Mouse (Mus musculus) ovary, postnatal 14 days (tissue): ENCODE data around the gene Crb3.

Source experiments
- DNase-seq: peaks from one replicate; pipeline ENCODE4 v3.0.0; 2022; ENCODE audit warnings: low spot score

The Crb3 gene

DNA sequence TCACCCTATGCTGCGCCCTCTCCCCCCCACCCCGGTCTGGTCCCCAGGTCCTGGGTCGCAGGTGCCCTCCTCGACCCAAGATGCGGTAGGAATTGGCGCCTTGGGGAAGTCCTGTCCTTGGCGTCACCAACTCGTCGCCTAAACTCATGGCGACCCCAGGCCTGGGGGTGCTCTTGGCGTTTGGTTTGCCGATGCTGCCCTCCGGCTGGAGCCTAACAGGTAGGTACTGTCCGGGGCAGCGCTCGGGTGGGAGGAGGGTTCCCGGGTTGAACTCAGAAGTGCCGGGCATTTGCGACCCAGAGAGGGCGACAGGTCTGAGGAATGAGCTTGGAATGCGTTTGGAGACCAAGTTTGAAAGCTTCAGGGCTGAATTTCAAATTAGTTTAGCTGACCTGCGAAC, 3.6 kb downstream of the Crb3 start:
- no peak for DNase-seq

DNA sequence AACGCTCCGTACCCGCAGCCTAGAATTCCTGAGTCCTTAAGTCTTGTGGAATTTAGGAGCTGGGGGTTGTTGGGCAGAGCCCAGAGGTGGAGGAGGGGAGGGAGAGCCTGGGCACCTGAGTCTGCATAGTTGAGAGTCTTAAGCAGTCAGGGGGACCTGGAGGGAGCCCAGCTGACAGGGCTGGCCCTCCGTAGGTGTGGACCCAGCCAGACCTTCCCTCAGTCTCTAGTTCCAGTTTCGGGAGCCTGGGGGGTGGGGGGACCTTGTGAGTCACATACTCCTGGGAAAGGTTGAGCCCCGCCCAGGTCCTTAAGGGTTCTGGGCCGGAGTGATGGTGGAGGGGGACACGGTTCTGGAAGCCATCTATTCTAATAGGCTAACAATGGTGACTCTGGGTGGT, 4.1 kb downstream of the Crb3 start:
- DNase-seq: no peak

DNA sequence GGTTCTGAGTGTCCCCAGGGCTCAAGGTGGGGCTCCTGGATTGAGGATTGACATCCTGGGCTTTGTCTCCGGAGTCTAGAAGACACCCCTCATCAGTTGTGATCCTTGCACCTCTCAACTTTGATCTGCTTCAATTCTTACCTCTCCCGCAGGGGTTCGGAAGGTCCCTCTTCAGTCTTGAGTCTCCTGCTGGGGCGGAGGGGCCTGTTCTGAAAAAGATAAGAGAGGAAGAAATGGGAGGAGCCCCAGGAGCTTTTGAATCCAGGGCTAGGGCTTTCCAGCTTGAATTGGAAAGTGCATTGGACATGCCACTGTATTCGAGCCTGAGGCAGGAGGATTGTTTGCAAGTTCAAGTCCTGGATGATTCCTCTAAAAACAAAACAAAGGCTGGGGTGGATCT, 8.0 kb downstream of the Crb3 start:
- no peak for DNase-seq

GRCm38 (mm10) chr17:57070272-57070671, 11.4 kb downstream of the Crb3 start:
- DNase-seq: no peak

DNA sequence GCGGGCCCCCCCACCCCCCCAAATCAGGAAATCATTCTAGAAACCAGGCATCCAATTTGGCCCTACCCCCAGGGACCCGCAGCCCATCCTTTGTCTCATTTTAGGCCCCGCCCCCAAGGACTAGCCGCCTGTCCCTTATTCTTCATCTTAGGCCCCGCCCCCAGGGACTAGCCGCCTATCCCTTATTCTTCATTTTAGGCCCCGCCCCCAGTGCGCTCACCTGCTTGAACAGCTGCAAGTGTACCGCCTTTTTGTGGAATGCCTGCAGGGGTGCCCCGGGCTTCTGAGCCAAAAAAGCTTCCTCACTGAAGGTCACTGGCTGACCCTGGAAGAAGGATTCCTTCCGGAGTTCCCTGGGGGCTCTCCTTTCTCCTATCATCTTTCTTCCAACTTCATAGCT, 11.8 kb downstream of the Crb3 start:
- DNase-seq: no peak

DNA sequence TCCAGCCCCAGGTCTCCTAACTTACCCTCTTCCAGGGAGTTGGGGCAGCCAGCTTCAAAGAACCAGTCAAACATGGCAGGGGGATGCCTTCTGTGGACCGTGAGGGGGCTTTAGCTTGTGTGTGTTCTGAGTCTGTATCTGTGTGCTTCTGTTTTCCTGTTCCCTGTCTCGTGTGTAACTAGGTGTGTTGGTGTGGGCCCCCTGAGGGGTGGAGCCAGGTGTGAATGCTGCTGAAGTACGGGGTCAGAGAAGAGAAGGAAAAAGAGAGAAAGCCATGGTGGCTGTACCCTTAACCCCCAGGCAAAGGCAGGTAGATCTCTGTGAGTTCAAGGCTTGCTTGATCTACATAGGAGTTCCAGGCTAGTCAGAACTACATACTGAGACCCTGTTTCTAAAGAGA, 18.0 kb downstream of the Crb3 start:
- no peak for DNase-seq

DNA sequence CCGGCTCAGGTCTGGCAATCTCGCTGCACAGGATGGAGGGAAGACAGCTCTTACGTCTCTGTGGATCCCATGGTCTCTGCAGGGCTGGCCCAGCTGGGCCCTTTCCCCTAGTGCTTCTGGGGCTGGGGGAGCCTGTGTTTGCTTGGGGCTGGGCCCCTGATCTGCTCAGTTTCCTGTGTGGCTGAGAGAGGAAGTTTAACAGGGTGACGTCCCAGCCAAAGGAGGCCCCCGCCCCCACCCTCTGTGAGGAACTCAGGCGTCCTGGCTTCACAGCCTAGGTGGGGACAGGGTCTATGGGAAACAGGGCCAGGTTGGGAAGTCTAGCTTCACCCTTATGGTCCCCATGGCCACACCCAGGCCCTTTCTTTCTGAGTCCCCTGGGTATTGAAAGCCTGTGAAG, 19.4 kb downstream of the Crb3 start, which contains the start of gene Dennd1c:
TSS of gene Dennd1c (minus strand) at position 179 of the 400 bp plus-strand sequence.
- no peak for DNase-seq

DNA sequence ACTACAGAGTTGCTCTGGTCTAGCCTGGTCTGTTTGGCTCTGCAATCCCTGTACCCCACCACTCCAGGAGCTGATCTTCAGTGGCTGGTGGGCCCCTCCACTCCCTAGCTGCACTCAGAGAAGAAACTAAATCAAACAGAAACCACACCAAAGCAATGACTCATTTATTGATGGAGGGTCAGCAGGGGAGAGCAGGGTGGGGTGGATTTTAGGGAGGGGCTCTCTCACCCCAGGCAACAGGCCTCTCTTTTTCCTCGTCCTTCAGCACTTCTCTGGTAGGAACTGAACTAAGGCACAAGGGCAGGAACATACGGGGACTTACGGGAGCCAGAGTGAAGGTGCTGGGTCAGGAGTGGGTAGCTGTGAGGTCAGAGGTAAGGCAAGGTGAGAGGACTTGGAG, 21.0 kb downstream of the Crb3 start:
- DNase-seq: no peak

GRCm38 (mm10) chr17:57081234-57081842, 22.4 kb downstream of the Crb3 start:
- DNase-seq: no peak

GRCm38 (mm10) chr17:57082481-57082880, 23.6 kb downstream of the Crb3 start:
- no peak for DNase-seq

GRCm38 (mm10) chr17:57085970-57086757, 27.3 kb downstream of the Crb3 start:
- no peak for DNase-seq

- DNase-seq: no peak
Measured at GRCm38 (mm10) chr17:57087049-57087832, 28.3 kb downstream of the Crb3 start, which contains the start of gene Tubb4a. Tubb4a (minus strand) TSS chr17:57087782.

GRCm38 (mm10) chr17:57094222-57094621, 35.3 kb downstream of the Crb3 start:
- DNase-seq: no peak

GRCm38 (mm10) chr17:57095855-57096622, 37.1 kb downstream of the Crb3 start:
- DNase-seq: peak; percentile 20

DNA sequence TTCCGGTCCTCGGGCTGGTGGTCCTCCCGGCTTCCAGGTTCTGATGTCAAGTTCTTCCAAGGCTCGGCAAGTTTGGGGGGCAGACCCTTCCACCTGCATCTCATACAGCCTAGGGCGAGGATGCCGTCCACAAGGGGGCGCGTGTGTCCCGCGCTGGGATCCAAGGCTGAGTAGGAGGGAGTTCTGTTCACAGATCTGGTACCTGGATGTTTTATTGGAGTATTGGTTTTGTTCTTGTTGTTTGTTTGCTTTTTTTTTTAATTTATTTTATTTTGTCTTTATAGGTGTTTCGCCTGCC, 37.7 kb downstream of the Crb3 start:
- peak; percentile 78 for DNase-seq

DNA sequence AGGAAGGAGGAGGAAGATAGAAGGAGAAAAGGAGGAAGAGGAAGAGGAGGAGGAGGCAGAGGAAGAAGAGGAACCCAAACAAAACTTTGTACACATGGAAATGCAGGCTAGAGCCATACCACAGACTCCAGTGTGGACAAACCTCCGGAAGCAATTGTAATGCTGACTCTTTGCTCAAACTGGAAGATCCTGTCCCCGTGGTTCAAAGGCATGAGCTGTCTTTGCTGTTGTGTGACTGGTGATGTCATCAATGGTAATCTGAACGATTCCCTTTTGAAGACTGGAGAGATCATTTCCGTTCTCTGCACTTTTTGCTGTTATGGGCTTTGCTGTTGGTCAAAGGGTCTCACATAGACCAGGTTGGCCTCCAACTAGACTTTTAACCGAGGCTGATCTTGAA, 39.4 kb downstream of the Crb3 start:
- no peak for DNase-seq

DNA sequence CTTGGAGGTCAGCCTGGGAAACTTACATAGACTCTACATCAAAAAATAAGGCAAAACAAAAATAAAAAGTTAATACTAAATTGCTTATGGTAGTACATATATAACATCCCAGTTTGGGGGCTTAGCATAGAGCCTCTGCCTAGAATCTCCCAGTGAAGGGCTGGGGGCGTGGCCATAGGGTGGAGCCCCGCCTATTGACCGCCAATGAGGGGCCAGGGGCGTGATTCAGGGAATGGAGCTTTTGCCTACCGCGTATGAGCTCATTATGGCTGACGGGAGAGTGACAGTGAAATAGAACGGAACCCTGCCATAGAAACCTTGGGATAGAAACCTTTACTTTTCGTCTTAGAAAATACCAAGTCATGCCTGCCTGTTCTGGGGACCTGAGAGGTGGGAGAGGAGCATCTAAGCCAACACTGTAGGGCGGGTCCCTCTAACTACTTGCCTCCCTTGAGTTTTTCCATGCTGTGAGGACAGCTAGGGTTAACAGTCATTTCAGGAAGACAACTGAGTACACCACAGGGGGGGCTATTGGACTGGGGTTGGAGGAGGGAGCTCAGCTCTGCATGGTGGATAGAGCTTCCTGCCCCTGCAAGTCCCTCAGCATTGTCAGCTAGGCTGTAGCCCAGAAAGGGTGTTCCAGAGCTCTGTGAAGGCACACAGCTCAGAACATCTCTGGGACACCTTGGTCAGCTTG, 40.9 kb downstream of the Crb3 start:
- DNase-seq: no peak

DNA sequence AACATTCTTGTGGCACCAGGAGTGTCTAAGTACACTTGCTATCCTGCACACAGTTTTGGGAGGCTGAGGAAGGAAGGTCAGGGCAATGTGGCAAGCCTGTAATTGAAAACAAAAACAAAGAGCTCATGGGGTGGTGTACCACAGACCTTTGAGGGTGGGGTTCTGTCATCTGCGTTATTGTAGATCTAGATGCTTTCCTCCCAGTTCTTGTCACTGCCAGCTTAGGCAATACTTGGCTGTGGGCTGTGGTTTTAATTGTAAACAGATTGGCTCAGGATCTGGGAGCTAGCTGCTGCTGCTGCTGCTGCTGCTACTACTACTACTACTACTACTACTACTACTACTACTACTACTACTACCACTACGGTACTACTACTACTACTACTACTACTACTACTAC, 43.4 kb downstream of the Crb3 start:
- DNase-seq: no peak

- DNase-seq: no peak
Measured at GRCm38 (mm10) chr17:57104496-57104895, 45.6 kb downstream of the Crb3 start.

GRCm38 (mm10) chr17:57105181-57106034, 46.5 kb downstream of the Crb3 start, which contains the start of gene Tnfsf9:
Tnfsf9 (plus strand) TSS chr17:57105325.
- no peak for DNase-seq

DNA sequence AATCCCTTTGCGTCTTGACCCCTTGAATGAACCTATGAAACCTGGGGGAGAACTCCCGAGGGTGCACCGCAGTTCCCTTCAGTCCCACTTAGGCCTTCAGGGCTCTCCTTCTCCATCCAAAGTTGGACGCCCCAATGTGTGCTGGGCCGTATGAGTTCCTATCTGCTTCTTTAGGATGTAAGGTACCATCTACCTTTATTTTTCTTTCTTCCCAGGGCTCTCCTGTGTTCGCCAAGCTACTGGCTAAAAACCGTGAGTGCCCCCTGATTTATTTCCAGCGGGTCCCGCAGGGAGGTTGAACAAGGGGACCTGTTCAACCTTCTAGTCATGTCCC, 47.1 kb downstream of the Crb3 start:
- DNase-seq: no peak
